Comparison of ENCODE assay signal across 10 mouse cellular contexts in the genomic region with DNA sequence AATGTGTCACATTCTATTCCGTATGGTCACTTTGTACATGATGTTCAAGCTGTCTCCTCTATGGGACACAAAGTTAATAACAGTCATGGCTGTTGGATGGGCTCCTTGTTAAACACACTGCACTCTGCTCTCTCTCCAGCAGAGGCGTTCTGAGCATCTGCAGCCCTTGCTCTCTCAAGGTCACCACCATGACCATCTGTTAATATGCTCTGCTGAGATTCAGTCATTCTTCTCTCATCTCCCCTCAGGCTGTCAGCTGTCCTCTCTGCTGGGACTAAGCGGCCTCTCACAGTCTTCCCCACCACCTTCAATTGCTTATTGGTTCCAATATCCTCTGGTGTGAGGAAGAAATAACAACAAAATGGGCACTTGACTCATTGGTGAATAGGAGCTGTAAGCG.
DNase-seq lines count a peak whose midpoint lies in the region; ATAC-seq and TF ChIP-seq lines count a peak whose summit lies in the region.
"Had no signal": no experiment of that assay in that cellular context is flagged by ENCODE, and none has a peak within 500 bp of the region (broad histone marks: within the 10 kb centered on the region; RNA-seq: fewer than 3 reads in every experiment).

No protein-coding gene starts in this region.

- no peak overlapping the region for H3K4me2 ChIP-seq in forebrain, embryonic 12.5 days
- no peak overlapping the region for H3K4me2 ChIP-seq in forebrain, embryonic 11.5 days (ENCODE audit: low read depth, low read length, severe bottlenecking)

- H3K9me3 ChIP-seq in forebrain, embryonic 12.5 days, result no peaks in the 10 kb centered on the region
- no peaks in the 10 kb centered on the region for H3K9me3 ChIP-seq in forebrain, embryonic 11.5 days (ENCODE audit: control insufficient read depth, low read length)

- H3K9ac ChIP-seq in forebrain, embryonic 12.5 days, result no peak overlapping the region
- H3K9ac ChIP-seq in forebrain, embryonic 11.5 days (ENCODE audit: low read length), result no peak overlapping the region
- H3K9ac ChIP-seq in liver, adult 2 months (ENCODE audit: low read depth, low read length), result no peak overlapping the region

- TF ChIP-seq CTCF in liver, adult 2 months (IDR thresholded peaks at IDR 0.05; ENCODE audit: low read depth, low read length), result peak; percentile 7; the same call in 1 of the 2 replicates

- DNase-seq in forebrain, embryonic 11.5 days (ENCODE audit: low spot score), result no peak
- no peak for DNase-seq in liver, adult 2 months (ENCODE audit: extremely low read depth, low read depth, low spot score)
- no peak for DNase-seq in liver
- peak; percentile 20 to 31 for DNase-seq in cerebellum, postnatal 25 days
- DNase-seq in urinary bladder, postnatal 36 days (ENCODE audit: low spot score in 2 of 2), result no peak
- no peak for DNase-seq in right cerebral cortex, postnatal 14 days

- ATAC-seq in forebrain, embryonic 12.5 days (ENCODE audit: low FRiP score), result peak; percentile 49; the same call in 1 of the 2 replicates
- no peak for ATAC-seq in forebrain, embryonic 11.5 days (replicated peaks; ENCODE audit: low FRiP score)
- ATAC-seq in neutrophil, adult 5-6 weeks (ENCODE audit: extremely low read depth, insufficient number of reproducible peaks, low FRiP score, poor library complexity, severe bottlenecking), result peak; percentile 65; the same call in 1 of the 2 replicates
- ATAC-seq: CD4-positive, CD25-positive, alpha-beta regulatory T cell, adult 4 months had no signal

- no peaks in the 10 kb centered on the region for H3K79me2 ChIP-seq in liver, adult 2 months (ENCODE audit: control insufficient read depth, insufficient read depth, low read length)

- H3K36me3 ChIP-seq in forebrain, embryonic 12.5 days (replicated peaks), result no peaks in the 10 kb centered on the region
- no peaks in the 10 kb centered on the region for H3K36me3 ChIP-seq in forebrain, embryonic 11.5 days (ENCODE audit: control insufficient read depth, insufficient read depth, low read length)
- H3K36me3 ChIP-seq in liver, adult 2 months (ENCODE audit: control insufficient read depth, insufficient read depth, low read length), result no peaks in the 10 kb centered on the region

- WGBS in forebrain, embryonic 12.5 days, result 66% methylated on average over 4 of the region's 4 CpGs
- 71% methylated on average over 4 of the region's 4 CpGs for WGBS in forebrain, embryonic 11.5 days
- 81% methylated on average over 4 of the region's 4 CpGs for WGBS in liver, adult 2 months

- no peak for TF ChIP-seq POLR2A in liver, adult 2 months (IDR thresholded peaks at IDR 0.05; ENCODE audit: extremely low read depth, insufficient read depth, low read length)

- no peak overlapping the region for H3K27ac ChIP-seq in forebrain, embryonic 12.5 days
- H3K27ac ChIP-seq in forebrain, embryonic 11.5 days (ENCODE audit: low read depth, low read length), result no peak overlapping the region
- H3K27ac ChIP-seq in liver, adult 2 months (replicated peaks; ENCODE audit: insufficient read depth, low read depth, low read length), result no peak overlapping the region
- H3K27ac ChIP-seq: macrophage had no signal

- H3K4me1 ChIP-seq in forebrain, embryonic 12.5 days, result no peaks in the 10 kb centered on the region
- no peaks in the 10 kb centered on the region for H3K4me1 ChIP-seq in forebrain, embryonic 11.5 days (replicated peaks; ENCODE audit: control insufficient read depth, insufficient read depth, low read length)
- no peaks in the 10 kb centered on the region for H3K4me1 ChIP-seq in liver, adult 2 months (ENCODE audit: control insufficient read depth, insufficient read depth, low read length)

- H3K27me3 ChIP-seq in forebrain, embryonic 12.5 days, result no peaks in the 10 kb centered on the region
- no peaks in the 10 kb centered on the region for H3K27me3 ChIP-seq in forebrain, embryonic 11.5 days (ENCODE audit: control insufficient read depth, insufficient read depth, low read length)
- H3K27me3 ChIP-seq in liver, adult 2 months (ENCODE audit: control insufficient read depth, insufficient read depth, low read length), result no peaks in the 10 kb centered on the region

- H3K4me3 ChIP-seq in forebrain, embryonic 12.5 days (replicated peaks), result no peak overlapping the region
- H3K4me3 ChIP-seq in forebrain, embryonic 11.5 days (ENCODE audit: low read depth, low read length), result no peak overlapping the region
- no peak overlapping the region for H3K4me3 ChIP-seq in liver, adult 2 months (ENCODE audit: insufficient read depth, low read depth, low read length)

Comparison
In these comparisons a context has a peak if more than half of its experiments do, and no peak if none do; other contexts are left out.
1. DNase-seq: peak in cerebellum, postnatal 25 days (2 of 2); none in forebrain, embryonic 11.5 days (single experiment), liver, adult 2 months (single experiment), liver (single experiment), urinary bladder, postnatal 36 days (0 of 2) and right cerebral cortex, postnatal 14 days (single experiment).